Mouse (Mus musculus) kidney, adult 2 months (tissue): ENCODE data around the gene Axin1.

Experiments used
- CTCF ChIP-seq: fragments of 200-500 bp; conservative IDR thresholded peaks from 2 replicates; pipeline ENCODE4 v1.5.1; 2011; ENCODE audit warnings: low read depth, mild to moderate bottlenecking, control low read depth, low read length, moderate library complexity, mixed read lengths; ENCODE audit not compliant: insufficient read depth, insufficient read length
- POLR2A ChIP-seq: fragments of 200-500 bp; IDR thresholded peaks from one replicate; pipeline ENCODE4 v1.6.1; 2011; ENCODE audit warnings: low read depth, low read length, control low read depth

GRCm38 (mm10) chr17:26234386-26234785 is 95.9 kb downstream of the Axin1 start:
- no peak for TF ChIP-seq CTCF
- TF ChIP-seq POLR2A: no peak
